Mouse (Mus musculus) megakaryocyte, embryonic 14.5 days (primary cell): ENCODE measurements around the gene Atp8b3. TPM values are rescaled to one million over a fixed set of nuclear protein-coding genes. Genes with fewer than 3 reads are reported as not detected.
A peak's percentile ranks its signal among the peaks of the same experiment; 100 is the strongest.

ENCODE experiments used
- H3K27me3 ChIP-seq: replicated peaks from 2 replicates; pipeline ENCODE3; 2012; ENCODE audit warnings: inconsistent platforms
- H3K36me3 ChIP-seq: replicated peaks from 2 replicates; pipeline ENCODE3; 2012; ENCODE audit warnings: low read length, inconsistent platforms, mixed read lengths
- H3K4me1 ChIP-seq: 2 replicates; pipeline ENCODE4 v1.6.1; 2012; ENCODE audit warnings: inconsistent platforms
- H3K4me3 ChIP-seq: replicated peaks from 2 replicates; pipeline ENCODE3; 2012; ENCODE audit warnings: moderate library complexity, mild to moderate bottlenecking, inconsistent platforms
- H3K9me3 ChIP-seq: 2 replicates; pipeline ENCODE4 v1.6.1; 2012; ENCODE audit warnings: inconsistent platforms
- FLI1 ChIP-seq: IDR thresholded peaks from 2 replicates; pipeline ENCODE4 v1.6.1; 2012; ENCODE audit warnings: low read length, inconsistent platforms, mixed read lengths
- GATA1 ChIP-seq: IDR thresholded peaks from 3 replicates; pipeline ENCODE4 v1.6.1; 2012; ENCODE audit warnings: mixed read lengths, low read length, inconsistent platforms, borderline replicate concordance
- polyA plus RNA-seq: library from polyadenylated mRNA; stranded (reverse); fragments of >175 nt; gene quantifications from 2 replicates; pipeline ENCODE4 v1.2.3, GENCODE M21; 2012; ENCODE audit warnings: low replicate concordance; ENCODE audit not compliant: insufficient read depth

Atp8b3 gene
- polyA plus RNA-seq, 1 experiment = not detected

- Histone ChIP-seq H3K4me1 (peaks cover 20% of the 10 kb centered on the region), H3K4me3 (peak overlapping the region; percentile 90), H3K9me3 (no peaks in the 10 kb centered on the region), H3K27me3 (peaks cover 72% of the 10 kb centered on the region), H3K36me3 (no peaks in the 10 kb centered on the region)
- TF ChIP-seq FLI1 (no peak), GATA1 (no peak)
Observed at GRCm38 (mm10) chr10:80475290-80475959, 63.5 kb downstream of the Atp8b3 start.

Other genes starting within 250 kb of the Atp8b3 start
- gene Rps15, start 246.7 kb downstream of the Atp8b3 start, polyA plus RNA-seq = 7,349 and 10,126 TPM in 2 replicates
- 0.92 and 4.5 TPM in 2 replicates for gene Apc2, start 243.1 kb downstream of the Atp8b3 start, polyA plus RNA-seq
- 62.0 and 88.2 TPM in 2 replicates for gene 2310011J03Rik, start 218.6 kb downstream of the Atp8b3 start, polyA plus RNA-seq
- 15.1 and 26.0 TPM in 2 replicates for gene Pcsk4, start 209.6 kb downstream of the Atp8b3 start, polyA plus RNA-seq
- 19.0 and 21.1 TPM in 2 replicates for gene Reep6, start 209.2 kb downstream of the Atp8b3 start, polyA plus RNA-seq
- 27.2 and 34.8 TPM in 2 replicates for gene Adamtsl5, start 190.7 kb downstream of the Atp8b3 start, polyA plus RNA-seq
- not detected in 2 replicates for gene Plk5, start 182.7 kb downstream of the Atp8b3 start, polyA plus RNA-seq
- gene Mex3d, start 151.5 kb downstream of the Atp8b3 start, polyA plus RNA-seq = 17.2 and 29.0 TPM in 2 replicates
- gene Mbd3, start 139.6 kb downstream of the Atp8b3 start, polyA plus RNA-seq = 199 and 247 TPM in 2 replicates
- 441 and 1,591 TPM in 2 replicates for gene Uqcr11, start 132.3 kb downstream of the Atp8b3 start, polyA plus RNA-seq
- 168 and 304 TPM in 2 replicates for gene Tcf3, start 105.5 kb downstream of the Atp8b3 start, polyA plus RNA-seq
- gene Onecut3, start 44.3 kb downstream of the Atp8b3 start, polyA plus RNA-seq = not detected in 2 replicates
- 81.2 and 149 TPM in 2 replicates for gene Rexo1, start 22.4 kb upstream of the Atp8b3 start, polyA plus RNA-seq
- gene Klf16, start 38.2 kb upstream of the Atp8b3 start, polyA plus RNA-seq = 35.6 and 98.1 TPM in 2 replicates
- gene Abhd17a, start 51.2 kb upstream of the Atp8b3 start, polyA plus RNA-seq = 581 and 2,064 TPM in 2 replicates
- gene Scamp4, start 63.7 kb upstream of the Atp8b3 start, polyA plus RNA-seq = 19.2 and 31.4 TPM in 2 replicates
- gene Adat3, start 63.8 kb upstream of the Atp8b3 start, polyA plus RNA-seq = 5.7 and 13.7 TPM in 2 replicates
- gene Gm49322, start 66.9 kb upstream of the Atp8b3 start, polyA plus RNA-seq = not detected in 2 replicates
- 476 and 617 TPM in 2 replicates for gene Csnk1g2, start 83.7 kb upstream of the Atp8b3 start, polyA plus RNA-seq
- 91.6 and 121 TPM in 2 replicates for gene Btbd2, start 117.9 kb upstream of the Atp8b3 start, polyA plus RNA-seq
- 472 and 996 TPM in 2 replicates for gene Mknk2, start 139.0 kb upstream of the Atp8b3 start, polyA plus RNA-seq
- 61.8 and 135 TPM in 2 replicates for gene Mob3a, start 162.9 kb upstream of the Atp8b3 start, polyA plus RNA-seq
- 19.4 and 27.8 TPM in 2 replicates for gene Izumo4, start 163.1 kb upstream of the Atp8b3 start, polyA plus RNA-seq
- gene Ap3d1, start 203.1 kb upstream of the Atp8b3 start, polyA plus RNA-seq = 10.9 and 24.8 TPM in 2 replicates
- 35.3 and 88.7 TPM in 2 replicates for gene Dot1l, start 216.1 kb upstream of the Atp8b3 start, polyA plus RNA-seq